Mouse (Mus musculus): ENCODE measurements at regions not wholly inside any gene's neighbourhood (a gene's known extent, or its start where the extent isn't known, plus 50 kb on each side); places are given as distances from the start of the nearest gene placed in this dataset.
A peak's percentile ranks its signal among the peaks of the same experiment; 100 is the strongest.

GRCm38 (mm10) chr14:24957392-24957791 lies 470.5 kb downstream of the Rps24 start:
- DNase-seq, result no peak

DNA sequence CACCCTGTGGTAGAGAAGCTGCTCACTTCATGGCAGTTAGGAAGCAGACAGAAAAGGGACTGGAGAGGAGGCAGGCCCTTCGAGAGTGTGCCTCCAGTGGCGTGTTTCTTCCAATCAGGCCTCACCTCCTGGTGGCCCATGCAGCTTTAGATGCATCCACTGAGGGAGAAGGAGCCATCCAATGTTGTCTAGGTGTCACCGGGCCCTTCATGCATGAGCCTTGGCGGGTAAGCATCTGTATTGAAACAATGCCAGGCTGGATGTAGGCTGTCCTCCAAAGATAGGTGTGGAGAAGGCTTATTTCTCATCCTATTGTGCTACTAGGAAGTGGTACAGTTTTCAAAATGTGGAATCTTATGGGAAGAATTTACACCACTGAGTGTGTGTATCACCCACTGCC lies 471.9 kb downstream of the Rps24 start:
- DNase-seq, result no peak

DNA sequence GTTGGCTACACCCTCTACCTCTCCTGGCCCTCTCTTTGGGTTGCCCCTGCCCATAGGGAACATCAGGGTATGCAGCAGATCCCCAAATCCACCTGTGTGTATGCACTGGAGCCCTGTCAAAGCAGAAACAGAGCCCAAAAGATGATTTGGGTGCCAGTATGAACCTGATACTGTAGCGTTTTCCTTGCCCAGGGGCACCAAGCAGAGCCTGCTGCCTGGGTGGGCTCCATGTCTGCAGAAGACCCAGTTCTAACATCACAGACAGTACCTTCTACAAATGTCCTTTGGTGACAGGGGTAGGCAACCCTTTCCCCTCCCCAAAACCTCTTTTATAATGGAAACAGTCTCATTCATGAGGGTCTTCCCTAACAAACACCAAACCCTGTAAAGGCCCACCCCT lies 472.5 kb downstream of the Rps24 start:
- no peak for DNase-seq

GRCm38 (mm10) chr14:24960082-24960482 lies 473.2 kb downstream of the Rps24 start:
- no peak for DNase-seq

DNA sequence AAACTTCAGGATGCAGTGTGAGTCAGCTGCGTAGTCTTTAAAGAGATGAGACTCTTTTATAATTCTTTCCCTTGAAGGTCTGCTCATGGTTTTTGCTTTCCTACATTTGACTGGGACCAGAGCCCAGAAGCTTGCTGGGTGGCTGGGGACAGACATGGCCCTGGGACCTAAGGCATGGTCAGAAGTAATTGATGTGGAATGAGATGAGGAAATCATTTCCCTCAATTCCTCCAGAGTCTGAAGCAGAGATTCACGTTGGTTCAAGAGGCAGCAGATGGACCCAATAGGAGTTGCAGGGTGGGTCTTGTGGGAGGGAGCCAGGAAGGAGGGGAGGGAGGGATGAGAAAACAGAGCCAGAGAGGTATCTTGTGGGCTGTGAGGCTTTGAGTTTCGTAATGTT lies 473.9 kb downstream of the Rps24 start:
- no peak for DNase-seq

DNA sequence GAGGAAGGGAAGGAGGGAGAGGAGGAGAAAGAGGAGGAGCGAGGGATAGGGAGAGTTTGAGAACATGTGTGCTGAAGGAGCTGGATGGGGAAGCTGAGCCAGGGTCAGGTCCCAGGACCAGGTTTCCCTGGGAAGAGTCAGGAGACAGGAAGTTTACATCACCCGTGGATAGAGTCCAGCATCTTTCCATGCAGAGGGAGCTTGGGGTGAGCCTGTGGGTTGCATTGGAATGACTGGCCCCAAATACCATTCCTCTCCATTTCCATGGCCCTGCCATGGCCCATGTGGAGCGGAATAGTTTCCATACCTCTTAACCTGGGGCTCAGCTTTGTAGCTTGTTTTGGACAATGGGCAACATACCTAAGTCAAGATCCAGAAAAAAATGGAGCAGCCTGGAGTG lies 474.8 kb downstream of the Rps24 start:
- DNase-seq, result no peak

- no peak for DNase-seq
These were observed 482.7 kb downstream of the Rps24 start for GRCm38 (mm10) chr14:24969584-24969983.

DNA sequence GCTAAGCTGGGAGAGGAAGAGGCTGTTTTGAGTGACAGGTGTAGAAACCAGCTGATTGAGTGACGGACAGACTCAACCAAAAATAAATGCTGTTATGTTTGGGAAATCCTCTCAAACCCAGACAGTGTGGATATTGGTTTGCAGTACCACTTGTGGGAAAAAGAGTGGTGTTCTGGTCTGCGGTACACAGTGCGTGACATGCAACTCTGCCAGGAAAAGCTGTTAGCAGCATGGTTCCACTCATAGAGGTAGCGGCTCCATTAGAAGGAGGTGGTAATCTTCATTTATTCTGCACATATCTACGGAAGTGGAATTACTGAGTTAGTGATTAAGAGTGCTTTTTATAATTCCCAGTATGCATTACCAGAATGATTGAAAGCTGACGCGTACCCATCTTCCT lies 485.4 kb downstream of the Rps24 start:
- DNase-seq, result no peak

GRCm38 (mm10) chr14:24973039-24973438 lies 485.9 kb upstream of the Zmiz1 start:
- DNase-seq, result no peak

DNA sequence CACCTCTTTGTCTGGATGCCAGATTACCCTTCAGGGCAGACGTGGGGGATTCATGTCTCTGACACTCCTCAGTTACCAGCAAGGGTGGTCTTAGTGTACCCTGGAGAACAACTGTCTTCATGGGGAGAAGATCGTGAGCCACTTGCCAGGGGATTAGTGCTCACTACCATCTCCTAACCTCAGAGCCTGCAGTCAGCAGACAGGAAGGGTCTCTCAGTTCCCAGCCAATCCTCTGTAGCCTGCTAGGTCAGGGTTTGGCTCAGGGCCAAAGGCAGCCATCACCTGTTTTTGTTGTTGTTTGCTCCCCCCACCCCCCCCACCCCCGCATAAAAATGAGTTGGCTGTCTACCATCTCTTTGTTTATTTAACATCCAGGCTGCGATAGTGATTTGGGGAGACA lies 485.4 kb upstream of the Zmiz1 start:
- no peak for DNase-seq

DNA sequence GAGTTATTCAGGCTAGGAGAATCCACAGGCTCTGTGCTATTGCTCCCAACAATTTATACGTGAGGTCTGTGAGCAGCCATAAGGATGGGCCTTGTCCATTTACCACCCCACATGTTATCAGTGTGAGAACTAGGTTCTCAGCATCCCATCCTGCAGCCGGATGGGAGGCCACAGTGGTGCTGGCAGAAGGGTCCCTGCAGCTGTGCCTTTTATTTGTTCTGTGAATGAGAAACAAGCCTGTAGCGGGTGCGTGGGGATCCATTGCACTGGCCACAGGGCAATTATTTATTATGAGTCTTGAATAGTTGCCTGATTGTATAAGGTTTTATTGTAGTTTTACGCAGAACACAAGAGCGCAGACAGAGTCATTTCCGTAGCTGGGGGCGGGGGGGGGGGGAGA lies 476.5 kb upstream of the Zmiz1 start:
- DNase-seq, result no peak

DNA sequence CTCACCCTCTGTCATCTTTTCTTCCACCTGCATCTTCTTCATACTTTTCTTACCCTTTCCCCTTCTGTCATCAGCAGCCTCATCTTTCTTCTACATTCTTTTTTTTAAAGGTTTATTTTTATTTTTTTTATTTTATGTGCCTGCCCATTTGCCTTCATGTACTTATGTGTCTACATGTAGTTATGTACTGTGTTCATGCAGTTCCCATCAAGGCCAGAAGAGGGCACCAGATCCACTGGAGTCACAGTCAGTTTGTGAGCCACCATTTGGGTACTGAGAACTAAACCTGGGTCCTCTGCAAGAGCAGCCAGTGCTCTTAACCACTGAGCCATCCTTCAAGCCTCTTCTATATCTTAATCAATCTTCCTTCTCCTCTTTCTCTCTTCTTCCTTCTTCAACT lies 475.7 kb upstream of the Zmiz1 start:
- DNase-seq, result peak; percentile 10

DNA sequence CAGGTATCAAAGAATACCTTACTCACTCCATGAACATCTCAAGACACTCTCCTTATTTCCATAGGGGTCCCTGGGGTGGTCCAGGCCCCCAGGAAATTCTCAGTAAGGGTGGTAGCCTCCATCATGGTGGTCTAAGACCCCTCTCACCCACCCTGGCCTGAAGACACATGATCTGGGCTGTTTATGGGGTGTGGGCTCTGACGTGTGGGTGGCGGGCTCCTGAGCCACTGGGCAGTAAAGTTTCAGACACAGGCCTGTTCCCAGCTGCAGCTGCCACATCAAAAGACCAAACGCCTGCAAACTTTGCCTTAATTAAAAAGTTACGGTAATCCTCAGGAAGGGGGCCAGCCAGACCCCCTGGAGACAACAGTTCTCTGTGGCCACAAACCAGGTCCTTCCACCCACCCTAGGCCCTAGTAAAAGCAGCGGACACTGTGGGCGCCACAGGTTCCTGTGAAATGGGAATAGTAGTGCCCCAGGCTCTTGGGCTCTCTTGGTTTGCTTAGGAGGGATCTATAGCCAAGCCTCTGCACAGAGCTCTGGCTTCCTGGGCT lies 473.1 kb upstream of the Zmiz1 start:
- no peak for DNase-seq

DNA sequence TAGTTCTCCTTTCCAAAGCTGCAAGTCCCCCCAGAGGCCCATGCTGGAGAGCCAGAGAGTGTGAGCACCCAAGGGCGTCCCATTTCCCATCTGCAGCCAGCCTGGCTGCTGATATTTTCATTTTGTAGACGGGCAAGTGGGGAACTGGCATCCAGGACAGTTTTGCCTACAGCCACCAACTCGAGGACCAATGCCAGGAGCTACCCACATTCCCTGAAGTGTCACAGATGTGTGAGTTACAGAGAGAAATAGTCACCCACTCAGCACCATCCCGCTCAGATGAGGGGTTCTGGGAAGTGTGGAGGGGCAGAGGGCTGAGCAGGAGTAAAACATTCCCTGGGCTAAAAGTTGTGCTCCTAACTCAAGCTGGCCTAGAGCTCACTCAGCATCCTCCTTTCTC lies 472.6 kb upstream of the Zmiz1 start:
- no peak for DNase-seq

DNA sequence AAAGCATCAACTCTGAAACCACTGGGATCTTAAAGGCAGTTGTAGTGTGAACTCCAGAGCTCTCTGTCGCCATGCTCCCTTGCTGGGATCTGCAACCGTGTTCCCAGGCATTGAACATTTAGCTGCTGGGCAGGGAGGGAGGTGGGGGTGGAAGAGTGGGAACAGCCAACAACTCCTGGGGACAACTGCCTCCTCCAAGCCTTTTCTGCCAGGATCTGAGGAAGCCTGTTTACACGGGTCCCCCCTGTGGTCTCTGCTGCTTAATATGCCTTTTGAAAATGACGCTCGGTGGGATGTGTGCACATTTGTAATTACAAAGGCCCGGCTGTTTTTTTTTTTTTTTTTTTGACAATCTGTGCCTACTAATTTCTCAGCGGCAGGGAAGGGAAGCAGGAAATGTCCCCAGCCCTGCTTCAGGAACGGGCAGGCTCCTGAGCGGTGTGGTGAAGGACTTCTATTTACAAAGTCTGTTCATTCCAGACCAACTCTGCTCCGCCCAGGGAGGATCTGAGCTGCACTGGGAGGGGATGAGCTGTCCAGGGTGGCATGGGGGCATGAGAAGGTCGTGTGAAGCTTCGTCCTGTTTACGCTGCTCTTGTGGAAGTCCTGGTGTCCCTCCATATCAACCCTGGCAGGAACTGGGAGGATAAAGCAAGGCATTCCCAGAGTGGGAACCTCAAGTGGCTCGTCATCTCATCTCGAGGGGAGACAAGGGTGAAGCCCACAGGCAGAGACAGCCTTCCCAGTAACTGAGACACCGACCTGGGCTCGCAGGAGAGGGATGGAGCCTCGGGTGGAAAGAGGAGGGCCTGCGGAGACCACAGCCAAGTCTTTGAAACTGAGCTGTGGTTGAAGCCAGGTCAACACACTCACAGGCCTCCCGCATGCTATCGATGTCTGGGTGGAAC lies 465.0 kb upstream of the Zmiz1 start:
- DNase-seq, result peak; percentile 31

DNA sequence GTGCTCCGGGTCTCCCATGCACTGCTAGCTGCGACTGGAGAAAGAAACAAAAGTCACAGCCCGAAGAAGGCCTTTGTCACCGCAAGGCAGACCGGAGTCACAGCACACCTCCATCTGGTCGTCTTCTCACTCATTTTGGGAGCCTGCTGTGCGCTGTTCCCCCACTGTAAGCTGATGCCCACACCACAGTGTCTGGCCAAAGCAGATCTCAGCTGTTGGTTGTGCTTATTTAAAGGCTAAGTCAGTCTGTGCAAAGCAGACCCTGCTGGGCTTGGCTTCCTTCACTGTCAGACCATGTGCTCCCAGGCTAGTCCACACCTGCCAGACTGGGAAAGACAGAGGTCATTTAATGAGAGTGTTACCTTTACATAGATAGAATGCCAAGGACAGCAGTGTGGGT lies 463.8 kb upstream of the Zmiz1 start:
- no peak for DNase-seq

GRCm38 (mm10) chr14:24997786-24998509 lies 461.0 kb upstream of the Zmiz1 start:
- DNase-seq, result no peak

DNA sequence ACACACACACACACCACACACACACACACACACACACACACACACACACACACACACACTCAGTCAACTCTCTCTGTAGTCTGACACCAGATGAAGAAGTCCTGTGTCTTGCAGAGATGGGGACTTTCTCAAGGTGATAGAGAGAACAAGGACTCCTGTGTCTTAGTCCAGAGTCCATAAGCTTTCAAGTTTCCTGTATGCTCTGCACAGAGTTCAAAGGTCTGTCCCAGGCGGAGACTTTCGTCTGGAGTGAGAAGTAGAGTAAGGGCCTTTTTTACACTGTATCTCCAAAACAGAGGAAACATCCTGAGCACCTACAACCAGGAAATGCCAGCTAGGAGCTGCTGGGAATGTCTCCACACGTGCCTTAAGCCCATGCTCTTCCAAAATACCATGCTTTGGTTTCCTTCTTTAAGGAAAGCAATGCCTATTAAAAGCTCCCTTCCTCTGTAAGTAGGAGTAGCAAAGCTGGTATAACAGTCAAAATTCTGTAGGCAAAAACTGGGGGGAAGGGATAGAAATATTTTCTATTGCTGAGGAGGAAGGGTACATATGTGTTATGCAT lies 459.9 kb upstream of the Zmiz1 start:
- no peak for DNase-seq

DNA sequence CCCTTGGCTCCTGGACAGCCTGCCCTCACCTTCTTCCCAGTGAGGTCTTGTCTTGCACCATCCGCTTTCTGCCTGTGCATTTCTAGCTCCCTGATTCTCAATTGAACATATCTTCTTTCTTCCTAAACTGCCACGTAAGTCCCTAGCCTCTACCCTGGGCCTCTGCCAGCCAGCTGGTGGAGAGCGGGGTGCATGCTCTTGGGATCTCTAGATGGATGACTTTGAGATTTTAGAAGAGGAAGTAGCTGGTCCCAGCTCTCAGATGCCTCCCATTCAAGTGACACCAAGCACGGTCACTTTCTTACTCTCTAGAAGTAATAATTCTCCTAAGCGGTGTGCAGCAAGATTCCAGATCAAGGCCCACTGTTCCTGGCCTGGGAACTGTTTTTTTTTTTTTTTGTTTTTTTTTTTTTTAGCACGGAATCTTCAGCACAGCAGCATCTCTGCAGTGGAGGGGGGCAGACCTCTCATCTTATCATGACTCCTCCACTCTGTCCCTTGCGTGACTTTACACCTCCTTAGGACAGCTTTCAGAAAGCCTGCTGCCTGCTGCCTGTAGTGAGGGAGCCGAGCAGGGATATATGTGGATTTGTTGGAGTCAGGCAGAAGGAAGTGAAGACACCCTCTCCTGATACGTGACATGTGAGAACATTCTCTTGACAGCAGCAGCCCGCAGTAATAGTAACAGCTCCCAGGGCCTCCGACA lies 453.6 kb upstream of the Zmiz1 start:
- no peak for DNase-seq

DNA sequence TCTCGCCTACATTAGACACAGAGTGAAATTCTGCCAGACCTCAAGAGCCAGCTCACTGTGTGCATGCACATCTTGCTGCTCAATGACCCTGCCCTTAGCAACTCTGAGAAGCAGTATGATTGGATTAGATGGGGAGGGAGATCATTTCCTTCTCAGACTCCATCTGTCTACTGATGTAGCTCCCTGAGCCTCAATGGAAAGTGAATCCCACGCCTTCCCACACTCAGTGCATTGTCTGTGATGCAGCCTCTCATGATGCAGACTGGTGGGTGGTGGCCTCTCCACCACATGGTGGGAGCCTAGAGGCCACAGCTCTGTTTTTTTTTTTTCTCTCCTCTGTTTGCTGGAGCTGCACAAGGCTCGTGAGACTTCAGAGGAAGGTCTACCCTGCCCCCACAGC lies 447.1 kb upstream of the Zmiz1 start:
- no peak for DNase-seq

- no peak for DNase-seq
These were observed 443.4 kb upstream of the Zmiz1 start for GRCm38 (mm10) chr14:25015288-25016238.

- no peak for DNase-seq
These were observed 441.1 kb upstream of the Zmiz1 start for GRCm38 (mm10) chr14:25017860-25018259.

Measured in lung, postnatal 36 days (tissue).